In the genomic region with DNA sequence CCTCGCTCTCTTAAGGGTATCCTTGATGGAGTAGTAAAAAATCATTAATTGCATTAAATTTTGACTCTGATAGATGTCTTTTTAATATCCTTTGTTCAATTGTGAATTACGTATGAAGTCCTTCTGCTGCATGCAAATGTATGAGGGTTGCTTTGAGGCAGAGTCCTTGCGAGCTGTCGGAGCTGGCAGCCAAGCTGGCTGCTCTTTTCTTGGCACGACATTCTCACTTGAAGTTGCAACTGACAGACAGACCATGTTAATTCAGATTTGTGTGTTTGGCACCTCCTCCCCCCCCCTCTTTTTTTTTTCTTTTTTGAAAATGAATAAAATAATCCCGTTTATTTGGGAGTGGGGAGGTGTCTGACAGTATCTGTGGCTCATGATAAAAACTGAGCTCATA, we compare ENCODE assay signal across 16 mouse cellular contexts.
A peak's percentile ranks its signal among the peaks of the same experiment; 100 is the strongest.
DNase-seq lines count a peak whose midpoint lies in the region; ATAC-seq and TF ChIP-seq lines count a peak whose summit lies in the region.
"Had no signal": no experiment of that assay in that cellular context is flagged by ENCODE, and none has a peak within 500 bp of the region (broad histone marks: within the 10 kb centered on the region; RNA-seq: fewer than 3 reads in every experiment).

No protein-coding gene starts in this region.

- H3K27me3 ChIP-seq in forebrain, embryonic 13.5 days = no peaks in the 10 kb centered on the region
- no peaks in the 10 kb centered on the region for H3K27me3 ChIP-seq in forebrain, embryonic 12.5 days
- no peaks in the 10 kb centered on the region for H3K27me3 ChIP-seq in stomach, postnatal 0 days (ENCODE audit: control insufficient read depth, insufficient read depth, low read length)
- H3K27me3 ChIP-seq: embryonic facial prominence, embryonic 12.5 days; limb, embryonic 12.5 days had no signal

- H3K9me3 ChIP-seq in forebrain, embryonic 13.5 days (replicated peaks) = no peaks in the 10 kb centered on the region
- H3K9me3 ChIP-seq in forebrain, embryonic 12.5 days = no peaks in the 10 kb centered on the region
- H3K9me3 ChIP-seq in stomach, postnatal 0 days (ENCODE audit: control insufficient read depth, low read length) = no peaks in the 10 kb centered on the region
- H3K9me3 ChIP-seq: embryonic facial prominence, embryonic 12.5 days; limb, embryonic 12.5 days had no signal

- H3K36me3 ChIP-seq in forebrain, embryonic 13.5 days (ENCODE audit: poor library complexity, severe bottlenecking) = no peaks in the 10 kb centered on the region
- no peaks in the 10 kb centered on the region for H3K36me3 ChIP-seq in forebrain, embryonic 12.5 days (replicated peaks)
- no peaks in the 10 kb centered on the region for H3K36me3 ChIP-seq in stomach, postnatal 0 days (ENCODE audit: control insufficient read depth, insufficient read depth, low read length)
- H3K36me3 ChIP-seq: embryonic facial prominence, embryonic 12.5 days; limb, embryonic 12.5 days had no signal

- no peak overlapping the region for H3K9ac ChIP-seq in forebrain, embryonic 13.5 days
- H3K9ac ChIP-seq in forebrain, embryonic 12.5 days = no peak overlapping the region
- H3K9ac ChIP-seq in stomach, postnatal 0 days (ENCODE audit: low read length) = no peak overlapping the region
- H3K9ac ChIP-seq: embryonic facial prominence, embryonic 12.5 days; limb, embryonic 12.5 days; liver, embryonic 14.5 days had no signal

- no peak for TF ChIP-seq EP300 in stomach, postnatal 0 days (optimal IDR thresholded peaks at IDR 0.05)

- peak; percentile 70; the same call in 1 of the 2 replicates for ATAC-seq in forebrain, embryonic 13.5 days
- no peak for ATAC-seq in forebrain, embryonic 12.5 days (ENCODE audit: low FRiP score)
- ATAC-seq in stomach, postnatal 0 days (ENCODE audit: low FRiP score, low TSS enrichment) = no peak

- DNase-seq in layer of hippocampus, adult 9-11 months = peak; percentile 20
- DNase-seq in layer of hippocampus, postnatal 25 days (ENCODE audit: extremely low spot score in 1 of 2, low spot score in 1 of 2) = no peak
- peak; percentile 44 to 60 for DNase-seq in right cerebral cortex, postnatal 10 days (ENCODE audit: low spot score in 2 of 2)
- DNase-seq in right cerebral cortex, adult 2 months (ENCODE audit: low spot score in 2 of 2) = no peak
- DNase-seq in stomach, postnatal 0 days (ENCODE audit: low spot score) = no peak
- DNase-seq: adrenal gland, postnatal 25 days; B cell, adult 2 months; gastrocnemius, postnatal 36 days; kidney, adult 2 months; kidney, postnatal 14 days; thymus, postnatal 4 days had no signal

- H3K27ac ChIP-seq in forebrain, embryonic 13.5 days = no peak overlapping the region
- H3K27ac ChIP-seq in forebrain, embryonic 12.5 days = no peak overlapping the region
- no peak overlapping the region for H3K27ac ChIP-seq in stomach, postnatal 0 days (replicated peaks)
- H3K27ac ChIP-seq: embryonic facial prominence, embryonic 12.5 days; limb, embryonic 12.5 days; liver, embryonic 14.5 days had no signal

- no peak for TF ChIP-seq CTCF in stomach, postnatal 0 days (IDR thresholded peaks at IDR 0.05; ENCODE audit: low read depth)

- peaks cover 5% of the 10 kb centered on the region; the same call in 1 of the 2 replicates for H3K4me1 ChIP-seq in forebrain, embryonic 13.5 days
- H3K4me1 ChIP-seq in forebrain, embryonic 12.5 days = no peaks in the 10 kb centered on the region
- H3K4me1 ChIP-seq in stomach, postnatal 0 days (replicated peaks; ENCODE audit: control insufficient read depth, insufficient read depth) = no peaks in the 10 kb centered on the region
- H3K4me1 ChIP-seq: limb, embryonic 12.5 days had no signal

- H3K4me2 ChIP-seq in forebrain, embryonic 13.5 days = no peak overlapping the region
- no peak overlapping the region for H3K4me2 ChIP-seq in forebrain, embryonic 12.5 days
- no peak overlapping the region for H3K4me2 ChIP-seq in stomach, postnatal 0 days (replicated peaks; ENCODE audit: low read depth)
- H3K4me2 ChIP-seq: embryonic facial prominence, embryonic 12.5 days; limb, embryonic 12.5 days had no signal

- WGBS in forebrain, embryonic 13.5 days = 56% methylated on average over 6 of the region's 6 CpGs
- 80% methylated on average over 6 of the region's 6 CpGs for WGBS in forebrain, embryonic 12.5 days
- 69% methylated on average over 6 of the region's 6 CpGs for WGBS in stomach, postnatal 0 days

- H3K4me3 ChIP-seq in forebrain, embryonic 13.5 days = no peak overlapping the region
- no peak overlapping the region for H3K4me3 ChIP-seq in forebrain, embryonic 12.5 days (replicated peaks)
- H3K4me3 ChIP-seq in stomach, postnatal 0 days (ENCODE audit: low read depth, low read length) = no peak overlapping the region
- H3K4me3 ChIP-seq: embryonic facial prominence, embryonic 12.5 days; limb, embryonic 12.5 days had no signal

Comparison
In these comparisons a context has a peak if more than half of its experiments do, and no peak if none do; other contexts are left out.
1. DNase-seq: peak in layer of hippocampus, adult 9-11 months (single experiment) and right cerebral cortex, postnatal 10 days (2 of 2); none in layer of hippocampus, postnatal 25 days (0 of 2), right cerebral cortex, adult 2 months (0 of 2) and stomach, postnatal 0 days (single experiment).